Mouse (Mus musculus): Measurements from ENCODE around the gene Ttll5. TPM values are rescaled to one million over a fixed set of nuclear protein-coding genes. Genes with fewer than 3 reads are reported as not detected.

Ttll5 gene
- polyA plus RNA-seq, 1 experiment: 6.2 TPM

GRCm38 (mm10) chr12:86017360-86017759, 192.9 kb downstream of the Ttll5 start:
- Histone ChIP-seq H3K27me3 (ENCODE audit: control insufficient read depth, insufficient read depth, low read length) (no peaks in the 10 kb centered on the region), H3K27ac (ENCODE audit: insufficient read depth, low read length) (no peak overlapping the region), H3K4me1 (ENCODE audit: control insufficient read depth, insufficient read depth, insufficient read length) (peaks cover 4% of the 10 kb centered on the region; the same call in 1 of the 2 replicates), H3K36me3 (ENCODE audit: control insufficient read depth, insufficient read depth, low read length) (no peaks in the 10 kb centered on the region), H3K4me3 (ENCODE audit: extremely low read depth, insufficient read depth, insufficient read length) (no peak overlapping the region)
- WGBS: 91% methylated on average over 5 of the region's 5 CpGs
- TF ChIP-seq POLR2A (IDR thresholded peaks at IDR 0.05; ENCODE audit: low read depth, low read length) (no peak), CTCF (IDR thresholded peaks at IDR 0.05; ENCODE audit: extremely low read depth, insufficient read depth, insufficient read length, insufficient replicate concordance) (no peak)
- no peak for DNase-seq (ENCODE audit: low read depth in 1 of 2, low spot score in 2 of 2)

- 92% methylated on average over 6 of the region's 6 CpGs for WGBS
- H3K27ac ChIP-seq (ENCODE audit: insufficient read depth, low read length): no peak overlapping the region
- TF ChIP-seq POLR2A (IDR thresholded peaks at IDR 0.05; ENCODE audit: low read depth, low read length) (no peak), CTCF (IDR thresholded peaks at IDR 0.05; ENCODE audit: extremely low read depth, insufficient read depth, insufficient read length, insufficient replicate concordance) (no peak)
- no peaks in the 10 kb centered on the region for H3K27me3 ChIP-seq (ENCODE audit: control insufficient read depth, insufficient read depth, low read length)
- H3K4me1 ChIP-seq (ENCODE audit: control insufficient read depth, insufficient read depth, insufficient read length): no peaks in the 10 kb centered on the region; the same call in 1 of the 2 replicates
- H3K36me3 ChIP-seq (ENCODE audit: control insufficient read depth, insufficient read depth, low read length): no peaks in the 10 kb centered on the region
- H3K4me3 ChIP-seq (ENCODE audit: extremely low read depth, insufficient read depth, insufficient read length): no peak overlapping the region
- DNase-seq (ENCODE audit: low read depth in 1 of 2, low spot score in 2 of 2): no peak
Observed at GRCm38 (mm10) chr12:86021583-86021982, 197.1 kb downstream of the Ttll5 start.

DNA sequence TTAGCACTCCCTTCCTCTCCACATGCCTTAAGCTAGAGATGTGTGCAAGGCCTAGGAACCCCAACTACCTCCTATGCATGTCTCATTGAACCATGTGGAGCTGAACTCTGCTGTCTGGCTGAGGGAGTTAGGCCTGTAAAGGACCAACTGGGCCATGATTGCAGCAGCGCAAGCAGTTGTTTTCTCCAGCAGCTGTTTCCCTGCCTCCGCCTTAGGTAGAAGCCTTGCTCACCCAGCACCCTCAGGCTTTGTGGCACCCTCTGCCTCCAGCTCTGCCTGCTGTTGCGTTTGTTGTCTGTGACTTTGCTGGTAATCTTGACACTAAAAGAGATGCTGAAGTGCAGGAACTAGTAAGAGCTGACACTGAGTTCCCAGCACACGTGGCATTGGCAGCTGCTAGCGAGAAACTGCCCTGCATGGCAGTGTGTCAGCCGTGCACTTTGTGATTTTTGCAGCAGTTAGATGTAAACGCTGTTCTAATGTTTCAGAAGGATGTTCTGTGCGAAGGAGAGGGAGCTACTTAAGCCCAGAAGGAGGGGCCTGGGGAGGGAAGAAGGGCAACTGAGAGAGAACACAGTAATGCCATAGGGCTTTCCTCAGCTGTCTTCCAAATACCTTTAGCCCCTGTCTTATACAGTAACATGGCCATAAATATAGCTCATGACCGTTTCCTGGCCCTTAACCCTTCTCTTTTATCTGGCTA, 198.0 kb downstream of the Ttll5 start:
- DNase-seq (ENCODE audit: low read depth in 1 of 2, low spot score in 2 of 2): no peak
- Histone ChIP-seq H3K36me3 (ENCODE audit: control insufficient read depth, insufficient read depth, low read length) (no peaks in the 10 kb centered on the region), H3K4me3 (ENCODE audit: extremely low read depth, insufficient read depth, insufficient read length) (no peak overlapping the region), H3K4me1 (ENCODE audit: control insufficient read depth, insufficient read depth, insufficient read length) (no peaks in the 10 kb centered on the region), H3K27ac (ENCODE audit: insufficient read depth, low read length) (no peak overlapping the region), H3K27me3 (ENCODE audit: control insufficient read depth, insufficient read depth, low read length) (no peaks in the 10 kb centered on the region)
- WGBS: 92% methylated on average over 9 of the region's 9 CpGs
- TF ChIP-seq POLR2A (IDR thresholded peaks at IDR 0.05; ENCODE audit: low read depth, low read length): no peak
- TF ChIP-seq CTCF (IDR thresholded peaks at IDR 0.05; ENCODE audit: extremely low read depth, insufficient read depth, insufficient read length, insufficient replicate concordance): no peak

- Histone ChIP-seq H3K36me3 (ENCODE audit: control insufficient read depth, insufficient read depth, low read length) (no peaks in the 10 kb centered on the region), H3K27ac (ENCODE audit: insufficient read depth, low read length) (no peak overlapping the region), H3K4me3 (ENCODE audit: extremely low read depth, insufficient read depth, insufficient read length) (no peak overlapping the region), H3K4me1 (ENCODE audit: control insufficient read depth, insufficient read depth, insufficient read length) (no peaks in the 10 kb centered on the region), H3K27me3 (ENCODE audit: control insufficient read depth, insufficient read depth, low read length) (no peaks in the 10 kb centered on the region)
- 88% methylated on average over 4 of the region's 4 CpGs for WGBS
- DNase-seq (ENCODE audit: low read depth in 1 of 2, low spot score in 2 of 2): no peak
- TF ChIP-seq POLR2A (IDR thresholded peaks at IDR 0.05; ENCODE audit: low read depth, low read length) (no peak), CTCF (IDR thresholded peaks at IDR 0.05; ENCODE audit: extremely low read depth, insufficient read depth, insufficient read length, insufficient replicate concordance) (no peak)
Observed at GRCm38 (mm10) chr12:86023081-86023871, 198.8 kb downstream of the Ttll5 start.

- WGBS: 78% methylated on average over 4 of the region's 4 CpGs
- H3K36me3 ChIP-seq (ENCODE audit: control insufficient read depth, insufficient read depth, low read length): no peaks in the 10 kb centered on the region
- no peak for DNase-seq (ENCODE audit: low read depth in 1 of 2, low spot score in 2 of 2)
- H3K27me3 ChIP-seq (ENCODE audit: control insufficient read depth, insufficient read depth, low read length): no peaks in the 10 kb centered on the region
- H3K4me3 ChIP-seq (ENCODE audit: extremely low read depth, insufficient read depth, insufficient read length): no peak overlapping the region
- no peak for TF ChIP-seq POLR2A (IDR thresholded peaks at IDR 0.05; ENCODE audit: low read depth, low read length)
- peak; percentile 31; the same call in 1 of the 2 replicates for TF ChIP-seq CTCF (IDR thresholded peaks at IDR 0.05; ENCODE audit: extremely low read depth, insufficient read depth, insufficient read length, insufficient replicate concordance)
- no peaks in the 10 kb centered on the region for H3K4me1 ChIP-seq (ENCODE audit: control insufficient read depth, insufficient read depth, insufficient read length)
- no peak overlapping the region for H3K27ac ChIP-seq (ENCODE audit: insufficient read depth, low read length)
Observed at GRCm38 (mm10) chr12:86024426-86024825, 200.0 kb downstream of the Ttll5 start.

GRCm38 (mm10) chr12:86025480-86025879, 201.0 kb downstream of the Ttll5 start:
- no peak overlapping the region for H3K4me3 ChIP-seq (ENCODE audit: extremely low read depth, insufficient read depth, insufficient read length)
- H3K4me1 ChIP-seq (ENCODE audit: control insufficient read depth, insufficient read depth, insufficient read length): no peaks in the 10 kb centered on the region
- H3K27ac ChIP-seq (ENCODE audit: insufficient read depth, low read length): no peak overlapping the region
- no peak for TF ChIP-seq POLR2A (IDR thresholded peaks at IDR 0.05; ENCODE audit: low read depth, low read length)
- no peak for TF ChIP-seq CTCF (IDR thresholded peaks at IDR 0.05; ENCODE audit: extremely low read depth, insufficient read depth, insufficient read length, insufficient replicate concordance)
- H3K27me3 ChIP-seq (ENCODE audit: control insufficient read depth, insufficient read depth, low read length): no peaks in the 10 kb centered on the region
- no peak for DNase-seq (ENCODE audit: low read depth in 1 of 2, low spot score in 2 of 2)
- 93% methylated on average over 6 of the region's 6 CpGs for WGBS
- no peaks in the 10 kb centered on the region for H3K36me3 ChIP-seq (ENCODE audit: control insufficient read depth, insufficient read depth, low read length)

All from spleen, adult 2 months (tissue).